Mouse (Mus musculus) megakaryocyte, embryonic 14.5 days (primary cell): Measurements from ENCODE around the gene Slc44a4. TPM values are rescaled to one million over a fixed set of nuclear protein-coding genes. Genes with fewer than 3 reads are reported as not detected.
"Not testable (repeated sequence)": the region's sequence is repeated elsewhere in the genome, so short reads cannot be mapped to it uniquely, and the experiment has no call there.

Experiments used
- H3K27me3 ChIP-seq: replicated peaks from 2 replicates; pipeline ENCODE3; 2012; ENCODE audit warnings: inconsistent platforms
- H3K36me3 ChIP-seq: replicated peaks from 2 replicates; pipeline ENCODE3; 2012; ENCODE audit warnings: low read length, inconsistent platforms, mixed read lengths
- H3K4me1 ChIP-seq: 2 replicates; pipeline ENCODE4 v1.6.1; 2012; ENCODE audit warnings: inconsistent platforms
- H3K4me3 ChIP-seq: replicated peaks from 2 replicates; pipeline ENCODE3; 2012; ENCODE audit warnings: moderate library complexity, mild to moderate bottlenecking, inconsistent platforms
- H3K9me3 ChIP-seq: 2 replicates; pipeline ENCODE4 v1.6.1; 2012; ENCODE audit warnings: inconsistent platforms
- FLI1 ChIP-seq: IDR thresholded peaks from 2 replicates; pipeline ENCODE4 v1.6.1; 2012; ENCODE audit warnings: low read length, inconsistent platforms, mixed read lengths
- GATA1 ChIP-seq: IDR thresholded peaks from 3 replicates; pipeline ENCODE4 v1.6.1; 2012; ENCODE audit warnings: mixed read lengths, low read length, inconsistent platforms, borderline replicate concordance
- polyA plus RNA-seq: library from polyadenylated mRNA; stranded (reverse); fragments of >175 nt; gene quantifications from 2 replicates; pipeline ENCODE4 v1.2.3, GENCODE M21; 2012; ENCODE audit warnings: low replicate concordance; ENCODE audit not compliant: insufficient read depth

Gene Slc44a4
- polyA plus RNA-seq, 1 experiment, result not detected

GRCm38 (mm10) chr17:34951636-34952377 lies 37.5 kb downstream of the Slc44a4 start:
- peak overlapping the region; percentile 97 for H3K4me3 ChIP-seq
- peaks cover 15% of the 10 kb centered on the region for H3K36me3 ChIP-seq
- no peak for TF ChIP-seq FLI1
- peaks cover 19% of the 10 kb centered on the region for H3K4me1 ChIP-seq
- no peaks in the 10 kb centered on the region for H3K9me3 ChIP-seq
- H3K27me3 ChIP-seq, result peaks cover under 1% of the 10 kb centered on the region

GRCm38 (mm10) chr17:34952378-34953040 lies 38.2 kb downstream of the Slc44a4 start:
- no peak for TF ChIP-seq GATA1
- TF ChIP-seq FLI1, result no peak

DNA sequence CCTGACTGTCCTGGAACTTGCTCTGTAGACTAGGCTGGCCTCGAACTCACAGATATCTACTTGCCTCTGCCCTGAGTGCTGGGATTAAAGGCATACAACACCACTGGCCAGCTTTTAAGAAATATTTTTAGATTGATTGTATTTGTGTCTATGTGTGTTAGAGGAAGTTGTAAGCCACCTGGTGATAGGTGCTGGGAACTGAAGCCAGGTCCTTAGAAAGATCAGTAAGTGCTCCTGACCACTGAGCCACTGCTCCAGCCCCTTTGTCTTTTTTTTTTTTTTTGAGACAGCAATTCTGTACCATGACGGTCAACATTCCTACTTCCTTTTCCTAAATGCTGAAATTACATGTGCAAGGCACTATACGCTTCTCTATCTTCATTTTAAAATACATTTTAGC lies 39.0 kb downstream of the Slc44a4 start:
- 0 out of 2 replicates have a peak, but pooled peaks cover 3% of the 10 kb centered on the region for H3K9me3 ChIP-seq
- H3K4me3 ChIP-seq, result no peak overlapping the region
- H3K36me3 ChIP-seq, result peaks cover 15% of the 10 kb centered on the region
- peaks cover 19% of the 10 kb centered on the region for H3K4me1 ChIP-seq
- H3K27me3 ChIP-seq, result peaks cover 2% of the 10 kb centered on the region
- no peak for TF ChIP-seq FLI1
- TF ChIP-seq GATA1, result no peak

More at GRCm38 (mm10) chr17:34952378-34953040, 38.2 kb downstream of the Slc44a4 start:
- 0 out of 2 replicates have a peak, but pooled peaks cover 2% of the 10 kb centered on the region for H3K9me3 ChIP-seq
- H3K36me3 ChIP-seq, result peaks cover 15% of the 10 kb centered on the region
- H3K4me3 ChIP-seq, result peak overlapping the region; percentile 97
- H3K4me1 ChIP-seq, result peaks cover 19% of the 10 kb centered on the region
- H3K27me3 ChIP-seq, result peaks cover 2% of the 10 kb centered on the region

GRCm38 (mm10) chr17:34953904-34954303 lies 39.6 kb downstream of the Slc44a4 start:
- no peak overlapping the region for H3K4me3 ChIP-seq
- H3K9me3 ChIP-seq, result 0 out of 2 replicates have a peak, but pooled peaks cover 3% of the 10 kb centered on the region
- no peak for TF ChIP-seq GATA1
- TF ChIP-seq FLI1, result no peak
- peaks cover 2% of the 10 kb centered on the region for H3K27me3 ChIP-seq
- peaks cover 19% of the 10 kb centered on the region for H3K4me1 ChIP-seq
- H3K36me3 ChIP-seq, result peaks cover 15% of the 10 kb centered on the region

DNA sequence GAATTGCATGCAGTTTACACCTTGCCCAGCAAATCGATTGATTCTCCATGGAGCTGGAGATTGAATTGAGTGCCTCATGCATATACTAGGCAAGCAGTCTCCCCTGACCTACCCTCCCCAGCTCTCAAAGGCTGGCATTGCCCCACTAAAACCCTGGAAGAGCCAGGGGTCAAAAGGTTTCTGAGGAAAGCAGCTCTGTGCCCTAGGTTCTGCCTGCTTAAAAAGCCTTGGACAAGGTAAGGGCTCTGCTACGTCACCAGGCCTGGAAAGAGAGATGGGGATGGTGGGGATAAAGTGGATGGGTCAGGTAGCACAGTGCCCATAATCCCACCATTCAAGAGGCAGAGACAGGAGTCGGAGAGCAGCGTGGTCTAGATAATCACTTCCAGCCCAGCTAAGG lies 40.6 kb downstream of the Slc44a4 start:
- Histone ChIP-seq H3K36me3 (peaks cover 11% of the 10 kb centered on the region), H3K4me3 (no peak overlapping the region), H3K9me3 (0 out of 2 replicates have a peak, but pooled peaks cover 3% of the 10 kb centered on the region), H3K27me3 (peaks cover 8% of the 10 kb centered on the region), H3K4me1 (peaks cover 25% of the 10 kb centered on the region)
- TF ChIP-seq FLI1 (no peak), GATA1 (no peak)

DNA sequence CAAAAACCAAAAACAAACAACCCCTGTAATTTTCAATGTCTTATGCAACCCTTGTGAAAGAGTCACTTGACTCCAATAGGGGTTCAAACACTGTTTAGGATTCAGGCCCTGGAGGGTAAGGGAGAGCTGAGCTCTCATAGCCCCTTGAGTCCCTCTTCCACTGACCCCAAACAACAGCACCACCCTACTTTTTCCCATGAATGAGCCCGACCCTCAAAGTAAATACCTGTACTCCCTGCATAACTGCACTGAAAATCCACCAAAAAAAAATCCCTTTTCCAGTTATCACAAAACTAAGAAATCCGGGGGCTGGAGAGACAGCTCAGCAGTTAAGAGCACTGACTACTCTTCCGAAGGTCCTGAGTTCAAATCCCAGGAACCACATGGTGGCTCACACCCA lies 41.6 kb downstream of the Slc44a4 start:
- no peak overlapping the region for H3K4me3 ChIP-seq
- peaks cover 16% of the 10 kb centered on the region for H3K27me3 ChIP-seq
- 0 out of 2 replicates have a peak, but pooled peaks cover 3% of the 10 kb centered on the region for H3K9me3 ChIP-seq

GRCm38 (mm10) chr17:34956340-34956739 lies 42.1 kb downstream of the Slc44a4 start:
- H3K4me1 ChIP-seq, result peaks cover 18% of the 10 kb centered on the region
- H3K27me3 ChIP-seq, result peaks cover 20% of the 10 kb centered on the region
- H3K4me3 ChIP-seq, result no peak overlapping the region
- no peaks in the 10 kb centered on the region for H3K36me3 ChIP-seq
- TF ChIP-seq FLI1 (no peak), GATA1 (no peak)
- H3K9me3 ChIP-seq, result 0 out of 2 replicates have a peak, but pooled peaks cover 3% of the 10 kb centered on the region

More for the DNA sequence above, 41.6 kb downstream of the Slc44a4 start:
- Histone ChIP-seq H3K4me1 (peaks cover 23% of the 10 kb centered on the region), H3K36me3 (peaks cover under 1% of the 10 kb centered on the region)
- TF ChIP-seq FLI1, result no peak
- TF ChIP-seq GATA1, result no peak

- H3K36me3 ChIP-seq, H3K4me3 ChIP-seq, H3K9me3 ChIP-seq: not testable (repeated sequence)
- Histone ChIP-seq H3K4me1 (peaks cover 15% of the 10 kb centered on the region), H3K27me3 (peaks cover 27% of the 10 kb centered on the region)
These were observed 43.0 kb downstream of the Slc44a4 start for GRCm38 (mm10) chr17:34957291-34957690.

GRCm38 (mm10) chr17:34957966-34958365 lies 43.7 kb downstream of the Slc44a4 start:
- H3K36me3 ChIP-seq, H3K9me3 ChIP-seq, H3K4me3 ChIP-seq: not testable (repeated sequence)
- Histone ChIP-seq H3K4me1 (peaks cover 15% of the 10 kb centered on the region), H3K27me3 (peaks cover 33% of the 10 kb centered on the region)

GRCm38 (mm10) chr17:34958734-34959129 lies 44.5 kb downstream of the Slc44a4 start:
- Histone ChIP-seq H3K4me1 (peaks cover 15% of the 10 kb centered on the region), H3K4me3 (peak overlapping the region; percentile 89), H3K27me3 (peaks cover 39% of the 10 kb centered on the region)
- H3K9me3 ChIP-seq, H3K36me3 ChIP-seq: not testable (repeated sequence)

DNA sequence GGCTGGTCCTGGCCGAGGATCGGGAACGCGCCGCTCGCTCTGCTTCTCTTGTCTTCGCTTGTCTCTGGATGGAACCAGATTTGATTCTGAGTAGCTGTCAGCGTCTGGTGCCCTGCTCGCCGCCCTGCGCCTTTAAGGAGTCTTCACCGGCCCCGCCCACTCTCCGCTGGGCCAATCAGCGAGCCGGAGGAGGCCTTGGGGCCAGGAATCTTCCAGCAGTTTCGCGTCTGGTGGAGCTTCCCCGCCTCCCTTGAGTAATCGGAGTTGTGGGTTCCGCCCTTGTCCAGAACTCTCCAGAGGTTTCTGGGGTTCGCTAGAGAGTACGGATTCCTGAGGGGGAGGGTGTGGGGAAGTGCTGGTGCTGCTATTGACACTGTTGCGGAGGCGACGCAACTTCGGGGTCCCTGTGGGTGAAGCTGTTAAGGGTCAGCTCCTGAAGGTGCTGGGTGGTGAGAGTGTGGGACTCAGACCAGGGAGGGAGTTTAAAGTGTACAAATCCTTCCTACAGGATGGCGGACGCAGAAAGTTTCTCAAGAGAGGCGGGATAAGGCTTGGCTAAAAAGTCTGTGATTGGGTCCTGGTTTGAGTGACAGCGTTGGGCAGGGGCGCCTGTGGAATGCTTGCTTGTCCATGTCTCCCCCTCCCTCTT lies 45.0 kb downstream of the Slc44a4 start, which contains the start of gene Hspa1b:
Gene Hspa1b, minus strand, starts transcription at position 109 of the 649 bp plus-strand sequence.
- not testable (repeated sequence) for H3K36me3 ChIP-seq, H3K9me3 ChIP-seq
- H3K4me1 ChIP-seq, result peaks cover 16% of the 10 kb centered on the region
- peaks cover 42% of the 10 kb centered on the region for H3K27me3 ChIP-seq
- H3K4me3 ChIP-seq, result peak within 1 kb of the TSS; percentile 92
